Mouse (Mus musculus) cerebral cortex, adult 2 months (tissue): ENCODE results near the gene Bmpr1a.

Experiments used
- WGBS: fragments of 180-500 bp; shearing (Covaris S2); methylation state at CpG from one replicate; pipeline ENCODE4 v1.1.7; 2018; 5-methylcytosine and 5-hydroxymethylcytosine counted together

The Bmpr1a gene

GRCm38 (mm10) chr14:34503325-34503647 is at the start of gene Bmpr1a:
Gene Bmpr1a, minus strand, starts transcription at chr14:34503341.
- 5% methylated on average over 15 of the region's 15 CpGs for WGBS

GRCm38 (mm10) chr14:34552226-34552625 is 49.1 kb upstream of the Bmpr1a start:
- 93% methylated on average over 5 of the region's 5 CpGs for WGBS

- WGBS = under 1% methylated on average over 53 of the region's 55 CpGs
These were observed 46.0 kb upstream of the Bmpr1a start for GRCm38 (mm10) chr14:34549004-34549671.

GRCm38 (mm10) chr14:34548391-34549001 is 45.4 kb upstream of the Bmpr1a start:
- WGBS = 7% methylated on average over 27 of the region's 27 CpGs

- WGBS = 38% methylated on average over 2 of the region's 2 CpGs
These were observed 41.4 kb upstream of the Bmpr1a start for GRCm38 (mm10) chr14:34544545-34544944.

GRCm38 (mm10) chr14:34544001-34544400 is 40.9 kb upstream of the Bmpr1a start:
- 84% methylated on average over 6 of the region's 6 CpGs for WGBS

GRCm38 (mm10) chr14:34543596-34543995 is 40.5 kb upstream of the Bmpr1a start:
- 81% methylated on average over 6 of the region's 6 CpGs for WGBS

GRCm38 (mm10) chr14:34541896-34542295 is 38.8 kb upstream of the Bmpr1a start:
- 87% methylated on average over 5 of the region's 5 CpGs for WGBS

- 36% methylated on average over 13 of the region's 17 CpGs for WGBS
These were observed 37.6 kb upstream of the Bmpr1a start for GRCm38 (mm10) chr14:34540685-34541162.

- WGBS = 96% methylated on average over 4 of the region's 4 CpGs
These were observed 32.7 kb upstream of the Bmpr1a start for GRCm38 (mm10) chr14:34535883-34536282.

- WGBS = 74% methylated on average over 5 of the region's 5 CpGs
These were observed 30.4 kb upstream of the Bmpr1a start for GRCm38 (mm10) chr14:34533537-34533936.

GRCm38 (mm10) chr14:34532536-34532935 is 29.4 kb upstream of the Bmpr1a start:
- 87% methylated on average over 6 of the region's 6 CpGs for WGBS

GRCm38 (mm10) chr14:34528804-34529203 is 25.7 kb upstream of the Bmpr1a start:
- WGBS = 42% methylated on average over 8 of the region's 8 CpGs

GRCm38 (mm10) chr14:34522701-34523100 is 19.6 kb upstream of the Bmpr1a start, which contains the start of gene 9230112D13Rik:
Gene 9230112D13Rik, minus strand, starts transcription at chr14:34522801.
- WGBS = 85% methylated on average over 8 of the region's 8 CpGs

- 88% methylated on average over 8 of the region's 8 CpGs for WGBS
These were observed 14.9 kb upstream of the Bmpr1a start for GRCm38 (mm10) chr14:34517959-34518544.

GRCm38 (mm10) chr14:34516960-34517577 is 13.9 kb upstream of the Bmpr1a start:
- WGBS = 92% methylated on average over 10 of the region's 10 CpGs

GRCm38 (mm10) chr14:34515860-34516259 is 12.7 kb upstream of the Bmpr1a start:
- WGBS = 89% methylated on average over 5 of the region's 5 CpGs

- 51% methylated on average over 6 of the region's 6 CpGs for WGBS
These were observed 11.0 kb upstream of the Bmpr1a start for GRCm38 (mm10) chr14:34514120-34514519.

GRCm38 (mm10) chr14:34512602-34513001 is 9.5 kb upstream of the Bmpr1a start:
- 92% methylated on average over 4 of the region's 4 CpGs for WGBS

GRCm38 (mm10) chr14:34511901-34512300 is 8.8 kb upstream of the Bmpr1a start:
- 60% methylated on average over 11 of the region's 11 CpGs for WGBS

GRCm38 (mm10) chr14:34508842-34509439 is 5.8 kb upstream of the Bmpr1a start:
- WGBS = 49% methylated on average over 7 of the region's 7 CpGs

GRCm38 (mm10) chr14:34508187-34508840 is 5.2 kb upstream of the Bmpr1a start:
- 57% methylated on average over 4 of the region's 4 CpGs for WGBS
